Mouse (Mus musculus): ENCODE measurements around the gene Gm20481. TPM values are rescaled to one million over a fixed set of nuclear protein-coding genes. Genes with fewer than 3 reads are reported as not detected.
"Not testable (repeated sequence)": the region's sequence is repeated elsewhere in the genome, so short reads cannot be mapped to it uniquely, and the experiment has no call there.

Gm20481 gene
- polyA plus RNA-seq, 1 experiment from 2014 or later, result not detected

DNA sequence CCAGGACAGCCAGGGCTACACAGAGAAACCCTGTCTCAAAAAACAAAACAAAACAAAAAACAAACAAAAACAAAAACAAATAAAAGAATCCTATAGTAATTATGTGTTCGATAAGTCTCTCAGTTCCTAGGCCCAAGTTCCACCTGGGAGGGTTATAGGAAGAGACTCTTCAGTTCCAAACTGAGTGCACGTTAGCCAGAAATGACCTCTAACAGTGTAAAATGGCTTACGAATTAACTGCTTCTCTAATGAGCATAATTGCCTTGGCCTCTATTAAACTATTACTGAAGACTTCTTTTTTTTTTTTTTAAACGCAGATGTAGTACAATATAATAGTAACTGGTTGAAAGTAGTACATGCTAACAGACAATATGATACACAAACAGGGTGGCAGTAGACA, 15.8 kb upstream of the Gm20481 start:
- H3K4me1 ChIP-seq, result peaks cover 16% of the 10 kb centered on the region
- WGBS, result 96% methylated on average over 4 of the region's 4 CpGs
- no peak overlapping the region for H3K4me3 ChIP-seq
- ATAC-seq (replicated peaks), result no peak
- H3K4me2 ChIP-seq, result no peak overlapping the region
- peaks cover 14% of the 10 kb centered on the region for H3K27me3 ChIP-seq (replicated peaks)
- H3K9me3 ChIP-seq, result no peaks in the 10 kb centered on the region
- H3K9ac ChIP-seq, result no peak overlapping the region
- no peak overlapping the region for H3K27ac ChIP-seq
- H3K36me3 ChIP-seq (replicated peaks), result peaks cover 4% of the 10 kb centered on the region; the same call in 1 of the 2 replicates

DNA sequence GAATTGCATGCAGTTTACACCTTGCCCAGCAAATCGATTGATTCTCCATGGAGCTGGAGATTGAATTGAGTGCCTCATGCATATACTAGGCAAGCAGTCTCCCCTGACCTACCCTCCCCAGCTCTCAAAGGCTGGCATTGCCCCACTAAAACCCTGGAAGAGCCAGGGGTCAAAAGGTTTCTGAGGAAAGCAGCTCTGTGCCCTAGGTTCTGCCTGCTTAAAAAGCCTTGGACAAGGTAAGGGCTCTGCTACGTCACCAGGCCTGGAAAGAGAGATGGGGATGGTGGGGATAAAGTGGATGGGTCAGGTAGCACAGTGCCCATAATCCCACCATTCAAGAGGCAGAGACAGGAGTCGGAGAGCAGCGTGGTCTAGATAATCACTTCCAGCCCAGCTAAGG, 14.9 kb upstream of the Gm20481 start:
- 81% methylated on average over 4 of the region's 4 CpGs for WGBS
- no peak overlapping the region for H3K4me3 ChIP-seq
- no peaks in the 10 kb centered on the region for H3K36me3 ChIP-seq (replicated peaks)
- no peak for ATAC-seq (replicated peaks)
- peaks cover 20% of the 10 kb centered on the region for H3K27me3 ChIP-seq (replicated peaks)
- H3K27ac ChIP-seq, result no peak overlapping the region
- H3K9me3 ChIP-seq, result no peaks in the 10 kb centered on the region
- H3K4me1 ChIP-seq, result peaks cover 21% of the 10 kb centered on the region
- H3K4me2 ChIP-seq, result no peak overlapping the region
- H3K9ac ChIP-seq, result no peak overlapping the region

DNA sequence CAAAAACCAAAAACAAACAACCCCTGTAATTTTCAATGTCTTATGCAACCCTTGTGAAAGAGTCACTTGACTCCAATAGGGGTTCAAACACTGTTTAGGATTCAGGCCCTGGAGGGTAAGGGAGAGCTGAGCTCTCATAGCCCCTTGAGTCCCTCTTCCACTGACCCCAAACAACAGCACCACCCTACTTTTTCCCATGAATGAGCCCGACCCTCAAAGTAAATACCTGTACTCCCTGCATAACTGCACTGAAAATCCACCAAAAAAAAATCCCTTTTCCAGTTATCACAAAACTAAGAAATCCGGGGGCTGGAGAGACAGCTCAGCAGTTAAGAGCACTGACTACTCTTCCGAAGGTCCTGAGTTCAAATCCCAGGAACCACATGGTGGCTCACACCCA, 13.8 kb upstream of the Gm20481 start:
- Histone ChIP-seq H3K36me3 (replicated peaks) (no peaks in the 10 kb centered on the region), H3K27ac (no peak overlapping the region), H3K4me2 (no peak overlapping the region), H3K9me3 (no peaks in the 10 kb centered on the region), H3K4me3 (no peak overlapping the region), H3K9ac (no peak overlapping the region), H3K27me3 (replicated peaks) (peaks cover 24% of the 10 kb centered on the region), H3K4me1 (peaks cover 13% of the 10 kb centered on the region)
- WGBS, result 89% methylated on average over 3 of the region's 3 CpGs
- ATAC-seq (replicated peaks), result no peak

DNA sequence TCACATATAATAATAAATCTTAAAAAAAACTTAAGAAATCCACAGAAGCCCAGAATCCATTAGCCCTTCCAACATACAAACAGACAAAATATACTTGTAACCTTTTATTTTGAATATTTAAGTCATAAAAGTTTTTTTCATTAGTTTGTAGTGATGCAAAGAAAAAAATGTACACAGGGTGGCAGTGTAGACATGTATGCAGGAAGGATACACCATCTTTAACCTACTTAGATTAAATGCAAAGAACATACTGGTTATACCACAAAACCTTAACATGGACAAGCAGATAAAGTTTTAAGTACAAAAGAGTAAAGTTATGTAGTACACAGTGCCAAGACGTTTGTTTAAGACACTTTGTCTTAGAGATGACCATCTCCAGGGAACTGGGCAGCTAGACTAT, 13.4 kb upstream of the Gm20481 start:
- Histone ChIP-seq H3K27me3 (replicated peaks) (peaks cover 27% of the 10 kb centered on the region), H3K9me3 (no peaks in the 10 kb centered on the region), H3K4me2 (no peak overlapping the region), H3K4me3 (no peak overlapping the region), H3K36me3 (replicated peaks) (no peaks in the 10 kb centered on the region), H3K9ac (no peak overlapping the region), H3K4me1 (peaks cover 9% of the 10 kb centered on the region), H3K27ac (no peak overlapping the region)
- 51% methylated on average over 1 of the region's 1 CpGs for WGBS
- no peak for ATAC-seq (replicated peaks)

DNA sequence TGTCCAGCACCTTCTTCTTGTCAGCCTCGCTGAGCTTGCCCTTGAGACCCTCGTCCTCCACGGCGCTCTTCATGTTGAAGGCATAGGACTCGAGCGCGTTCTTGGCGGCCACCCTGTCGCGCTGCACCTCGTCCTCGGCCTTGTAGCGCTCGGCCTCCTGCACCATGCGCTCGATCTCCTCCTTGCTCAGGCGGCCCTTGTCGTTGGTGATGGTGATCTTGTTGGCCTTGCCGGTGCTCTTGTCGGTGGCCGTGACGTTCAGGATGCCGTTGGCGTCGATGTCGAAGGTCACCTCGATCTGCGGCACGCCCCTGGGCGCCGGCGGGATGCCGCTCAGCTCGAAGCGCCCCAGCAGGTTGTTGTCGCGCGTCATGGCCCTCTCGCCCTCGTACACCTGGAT, 12.4 kb upstream of the Gm20481 start:
- H3K4me1 ChIP-seq, H3K27ac ChIP-seq: not testable (repeated sequence)
- WGBS, result 11% methylated on average over 39 of the region's 40 CpGs

DNA sequence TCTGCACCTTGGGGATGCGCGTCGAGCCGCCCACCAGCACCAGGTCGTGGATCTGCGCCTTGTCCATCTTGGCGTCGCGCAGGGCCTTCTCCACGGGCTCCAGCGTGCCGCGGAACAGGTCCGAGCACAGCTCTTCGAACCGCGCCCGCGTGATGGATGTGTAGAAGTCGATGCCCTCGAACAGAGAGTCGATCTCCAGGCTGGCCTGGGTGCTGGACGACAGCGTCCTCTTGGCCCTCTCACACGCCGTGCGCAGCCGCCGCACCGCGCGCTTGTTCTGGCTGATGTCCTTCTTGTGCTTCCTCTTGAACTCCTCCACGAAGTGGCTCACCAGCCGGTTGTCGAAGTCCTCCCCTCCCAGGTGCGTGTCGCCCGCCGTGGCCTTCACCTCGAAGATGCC, 11.7 kb upstream of the Gm20481 start:
- WGBS, result 31% methylated on average over 28 of the region's 40 CpGs
- not testable (repeated sequence) for H3K9me3 ChIP-seq; H3K27ac ChIP-seq; H3K4me1 ChIP-seq; H3K4me3 ChIP-seq; H3K9ac ChIP-seq; H3K4me2 ChIP-seq; H3K36me3 ChIP-seq (replicated peaks); ATAC-seq (replicated peaks)
- H3K27me3 ChIP-seq (replicated peaks), result peaks cover 28% of the 10 kb centered on the region

More for the DNA sequence above, 12.4 kb upstream of the Gm20481 start:
- not testable (repeated sequence) for H3K4me3 ChIP-seq; H3K36me3 ChIP-seq (replicated peaks); H3K9me3 ChIP-seq; H3K9ac ChIP-seq; H3K4me2 ChIP-seq; ATAC-seq (replicated peaks)
- peaks cover 28% of the 10 kb centered on the region for H3K27me3 ChIP-seq (replicated peaks)

DNA sequence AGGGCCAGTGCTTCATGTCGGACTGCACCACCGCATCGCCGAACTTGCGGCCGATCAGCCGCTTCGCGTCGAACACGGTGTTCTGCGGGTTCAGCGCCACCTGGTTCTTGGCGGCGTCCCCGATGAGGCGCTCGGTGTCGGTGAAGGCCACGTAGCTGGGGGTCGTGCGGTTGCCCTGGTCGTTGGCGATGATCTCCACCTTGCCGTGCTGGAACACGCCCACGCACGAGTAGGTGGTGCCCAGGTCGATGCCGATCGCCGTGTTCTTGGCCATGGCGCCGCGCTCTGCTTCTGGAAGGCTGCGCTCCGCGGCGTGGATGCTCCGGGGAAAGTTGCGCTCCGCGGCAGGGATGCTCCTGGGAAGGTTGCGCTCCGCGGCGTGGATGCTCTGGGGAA, 11.0 kb upstream of the Gm20481 start:
- ATAC-seq (replicated peaks), result peak; percentile 57
- peak overlapping the region; percentile 81 for H3K4me2 ChIP-seq
- peaks cover 28% of the 10 kb centered on the region for H3K27me3 ChIP-seq (replicated peaks)

DNA sequence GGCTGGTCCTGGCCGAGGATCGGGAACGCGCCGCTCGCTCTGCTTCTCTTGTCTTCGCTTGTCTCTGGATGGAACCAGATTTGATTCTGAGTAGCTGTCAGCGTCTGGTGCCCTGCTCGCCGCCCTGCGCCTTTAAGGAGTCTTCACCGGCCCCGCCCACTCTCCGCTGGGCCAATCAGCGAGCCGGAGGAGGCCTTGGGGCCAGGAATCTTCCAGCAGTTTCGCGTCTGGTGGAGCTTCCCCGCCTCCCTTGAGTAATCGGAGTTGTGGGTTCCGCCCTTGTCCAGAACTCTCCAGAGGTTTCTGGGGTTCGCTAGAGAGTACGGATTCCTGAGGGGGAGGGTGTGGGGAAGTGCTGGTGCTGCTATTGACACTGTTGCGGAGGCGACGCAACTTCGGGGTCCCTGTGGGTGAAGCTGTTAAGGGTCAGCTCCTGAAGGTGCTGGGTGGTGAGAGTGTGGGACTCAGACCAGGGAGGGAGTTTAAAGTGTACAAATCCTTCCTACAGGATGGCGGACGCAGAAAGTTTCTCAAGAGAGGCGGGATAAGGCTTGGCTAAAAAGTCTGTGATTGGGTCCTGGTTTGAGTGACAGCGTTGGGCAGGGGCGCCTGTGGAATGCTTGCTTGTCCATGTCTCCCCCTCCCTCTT, 10.5 kb upstream of the Gm20481 start, which contains the start of gene Hspa1b:
TSS of gene Hspa1b (minus strand) at position 109 of the 649 bp plus-strand sequence.
- peak within 1 kb of the TSS; percentile 66; the same call in 1 of the 2 replicates for H3K27ac ChIP-seq
- peak within 1 kb of the TSS; percentile 41 for H3K4me3 ChIP-seq
- under 1% methylated on average over 31 of the region's 32 CpGs for WGBS
- H3K27me3 ChIP-seq (replicated peaks), result peaks cover 28% of the 10 kb centered on the region
- peak; percentile 94 for ATAC-seq (replicated peaks)
- not testable (repeated sequence) for H3K36me3 ChIP-seq (replicated peaks); H3K9me3 ChIP-seq; H3K4me1 ChIP-seq
- peak within 1 kb of the TSS; percentile 81 for H3K4me2 ChIP-seq
- H3K9ac ChIP-seq, result peak within 1 kb of the TSS; percentile 34; the same call in 1 of the 2 replicates

More for the DNA sequence above, 11.0 kb upstream of the Gm20481 start:
- Histone ChIP-seq H3K9ac (peak overlapping the region; percentile 34; the same call in 1 of the 2 replicates), H3K4me3 (peak overlapping the region; percentile 41)
- not testable (repeated sequence) for H3K36me3 ChIP-seq (replicated peaks); H3K27ac ChIP-seq; H3K9me3 ChIP-seq; H3K4me1 ChIP-seq
- under 1% methylated on average over 23 of the region's 47 CpGs for WGBS

DNA sequence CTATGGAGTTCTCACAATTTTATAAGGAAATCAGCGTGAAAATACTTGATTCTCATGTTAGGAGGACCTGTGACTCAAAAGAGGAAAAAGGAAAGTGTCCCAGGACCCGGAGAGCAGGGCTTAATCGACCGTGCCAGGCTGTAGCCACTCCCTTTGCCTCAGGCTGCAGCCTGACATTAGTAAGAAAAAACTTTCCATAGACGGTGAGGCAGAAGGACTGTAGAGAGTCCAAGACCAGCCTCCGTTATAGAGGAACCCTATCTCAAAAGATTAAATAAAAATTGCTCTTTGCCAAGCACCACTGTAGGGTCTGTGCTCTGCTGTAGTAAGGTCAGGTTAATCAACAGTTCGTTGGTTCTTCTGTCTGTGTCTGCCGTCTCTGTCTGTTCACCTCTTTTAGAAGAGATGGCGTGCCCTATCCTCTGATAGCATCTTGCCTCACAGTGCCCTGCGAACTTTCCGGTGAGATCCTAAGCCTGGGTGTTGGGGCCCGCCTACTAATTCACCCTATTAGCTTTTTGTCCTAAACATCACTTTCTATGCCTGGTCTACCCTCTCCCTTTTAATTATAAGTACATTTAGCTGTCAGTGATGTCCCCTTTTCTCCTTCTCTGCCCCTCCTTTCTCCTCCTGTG, 9.7 kb upstream of the Gm20481 start:
- no peak for ATAC-seq (replicated peaks)
- peak overlapping the region; percentile 41 for H3K4me3 ChIP-seq
- no peaks in the 10 kb centered on the region for H3K9me3 ChIP-seq
- H3K27ac ChIP-seq, result 0 out of 2 replicates have a peak overlapping the region, but pooled peaks have one; percentile 66
- peaks cover 28% of the 10 kb centered on the region for H3K27me3 ChIP-seq (replicated peaks)
- no peak overlapping the region for H3K9ac ChIP-seq
- WGBS, result 15% methylated on average over 12 of the region's 12 CpGs
- H3K36me3 ChIP-seq (replicated peaks), result no peaks in the 10 kb centered on the region
- peaks cover 8% of the 10 kb centered on the region for H3K4me1 ChIP-seq
- peak overlapping the region; percentile 81 for H3K4me2 ChIP-seq

DNA sequence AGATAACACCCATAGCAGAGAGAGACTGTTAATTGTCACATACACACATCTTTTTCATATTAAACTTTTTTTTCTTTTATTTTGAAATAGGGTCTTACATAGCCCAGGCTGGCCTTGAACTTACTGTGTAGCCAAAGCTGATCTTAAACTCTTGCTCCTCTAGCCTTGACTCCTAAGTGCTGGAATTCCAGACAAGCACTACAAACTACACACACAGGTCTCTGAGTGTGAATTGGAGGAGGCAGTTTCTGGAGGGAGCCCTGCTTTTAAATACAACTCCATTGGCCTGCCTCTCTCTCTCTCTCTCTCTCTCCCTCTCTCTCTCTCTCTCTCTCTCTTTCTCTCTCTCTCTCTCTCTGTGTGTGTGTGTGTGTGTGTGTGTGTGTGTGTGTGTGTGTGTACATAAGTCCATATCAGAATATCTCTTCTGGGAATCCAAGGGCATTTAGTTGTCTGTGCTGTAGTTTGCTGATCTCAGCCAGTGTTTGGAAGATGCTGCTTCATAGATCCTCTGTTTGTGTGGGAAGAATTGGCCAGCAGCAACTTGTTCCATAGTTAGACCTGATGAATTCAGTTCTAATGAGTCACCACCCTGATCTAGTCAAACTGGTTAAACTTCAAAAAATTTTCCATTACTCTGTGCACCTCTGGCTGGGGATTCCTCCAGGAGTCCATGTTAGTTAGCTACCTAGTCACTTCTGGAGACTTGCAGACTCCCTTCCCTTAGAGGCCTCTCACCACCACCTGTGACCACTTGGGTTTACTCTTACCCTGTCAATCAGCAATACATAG, 8.8 kb upstream of the Gm20481 start:
- Histone ChIP-seq H3K4me1 (peaks cover 8% of the 10 kb centered on the region), H3K9me3 (no peaks in the 10 kb centered on the region), H3K27me3 (replicated peaks) (peaks cover 19% of the 10 kb centered on the region), H3K9ac (no peak overlapping the region), H3K27ac (no peak overlapping the region), H3K4me2 (no peak overlapping the region), H3K36me3 (replicated peaks) (no peaks in the 10 kb centered on the region), H3K4me3 (no peak overlapping the region)
- ATAC-seq (replicated peaks), result no peak

DNA sequence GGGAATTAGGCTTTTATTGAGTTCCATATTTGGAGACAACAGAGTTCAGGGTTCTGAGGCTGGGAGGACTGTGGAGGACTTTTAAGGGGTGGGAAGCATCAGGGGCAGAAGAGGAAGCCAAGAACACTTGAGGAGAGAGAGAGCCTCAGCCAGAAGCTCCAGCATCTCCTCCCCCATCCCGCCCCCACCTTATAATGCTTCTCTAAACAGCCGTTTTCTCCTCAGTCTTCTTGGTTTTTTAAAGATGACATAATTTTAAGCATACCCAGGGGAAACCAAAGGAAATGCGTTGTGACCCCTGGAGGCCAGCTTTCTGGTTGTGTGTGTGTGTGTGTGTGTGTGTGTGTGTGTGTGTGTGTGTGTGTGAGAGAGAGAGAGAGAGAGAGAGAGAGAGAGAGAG, 7.6 kb upstream of the Gm20481 start:
- ATAC-seq (replicated peaks), result no peak
- Histone ChIP-seq H3K27ac (no peak overlapping the region), H3K9ac (no peak overlapping the region), H3K36me3 (replicated peaks) (no peaks in the 10 kb centered on the region), H3K4me1 (peaks cover 8% of the 10 kb centered on the region), H3K27me3 (replicated peaks) (0 out of 2 replicates have a peak, but pooled peaks cover 14% of the 10 kb centered on the region), H3K4me3 (no peak overlapping the region), H3K9me3 (no peaks in the 10 kb centered on the region), H3K4me2 (no peak overlapping the region)
- WGBS, result 38% methylated on average over 3 of the region's 3 CpGs

DNA sequence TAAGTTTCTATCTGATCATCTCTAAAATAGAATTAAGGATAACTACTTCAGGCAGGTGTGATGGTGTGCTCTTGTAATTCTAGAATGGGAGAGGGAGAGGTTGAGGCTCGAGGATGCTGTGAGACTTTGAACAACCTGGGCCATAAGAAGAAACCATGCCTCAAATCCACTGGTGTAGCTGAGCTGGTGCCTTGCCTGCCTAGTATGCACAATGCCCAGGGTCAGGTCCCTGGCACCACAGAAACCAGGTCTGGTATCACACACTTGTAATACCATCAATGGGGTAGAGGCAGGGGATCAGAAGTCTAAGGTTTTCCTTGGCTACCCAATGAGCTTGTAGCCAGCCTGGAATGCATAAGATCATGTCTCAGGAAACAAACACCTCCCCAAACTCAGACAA, 6.9 kb upstream of the Gm20481 start:
- no peak overlapping the region for H3K4me3 ChIP-seq
- H3K27me3 ChIP-seq (replicated peaks), result peaks cover 21% of the 10 kb centered on the region
- no peak overlapping the region for H3K9ac ChIP-seq
- no peak overlapping the region for H3K27ac ChIP-seq
- H3K36me3 ChIP-seq (replicated peaks), result no peaks in the 10 kb centered on the region
- H3K4me1 ChIP-seq, result peaks cover 8% of the 10 kb centered on the region
- ATAC-seq (replicated peaks), result no peak
- 66% methylated on average over 1 of the region's 1 CpGs for WGBS
- no peak overlapping the region for H3K4me2 ChIP-seq
- no peaks in the 10 kb centered on the region for H3K9me3 ChIP-seq
